Mouse (Mus musculus): ENCODE data around the gene Lasp1.

DNA sequence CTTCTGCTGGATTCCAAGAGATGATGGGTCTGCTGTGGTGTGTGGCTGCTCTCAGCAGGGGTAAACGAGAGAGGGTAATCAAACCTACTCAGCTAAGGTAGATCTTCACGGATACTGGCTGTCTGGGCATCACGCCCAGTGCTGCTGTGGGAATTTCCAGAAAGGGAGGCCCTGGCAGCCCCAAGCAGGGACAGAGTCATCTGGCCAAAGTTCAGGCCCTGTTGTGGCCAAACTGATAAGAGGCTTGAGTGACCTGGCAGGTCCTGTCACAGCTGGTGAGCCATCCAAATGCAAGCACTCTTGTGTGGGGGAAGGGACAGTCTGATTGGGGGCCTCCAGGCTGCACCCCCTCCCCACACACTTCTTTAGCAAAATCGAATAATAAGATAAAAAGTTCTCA, 22.0 kb downstream of the Lasp1 start:
- TF ChIP-seq CTCF (IDR thresholded peaks at IDR 0.05; ENCODE audit: borderline replicate concordance, control insufficient read depth, extremely low read depth, insufficient read depth, low read length, poor library complexity) (no peak), POLR2A (IDR thresholded peaks at IDR 0.05; ENCODE audit: control insufficient read depth, extremely low read depth, insufficient read depth, low read length, poor library complexity) (no peak)

All from thymus, adult 2 months (tissue).